Mouse (Mus musculus): ENCODE results near the gene Rps18.

Gene Rps18

DNA sequence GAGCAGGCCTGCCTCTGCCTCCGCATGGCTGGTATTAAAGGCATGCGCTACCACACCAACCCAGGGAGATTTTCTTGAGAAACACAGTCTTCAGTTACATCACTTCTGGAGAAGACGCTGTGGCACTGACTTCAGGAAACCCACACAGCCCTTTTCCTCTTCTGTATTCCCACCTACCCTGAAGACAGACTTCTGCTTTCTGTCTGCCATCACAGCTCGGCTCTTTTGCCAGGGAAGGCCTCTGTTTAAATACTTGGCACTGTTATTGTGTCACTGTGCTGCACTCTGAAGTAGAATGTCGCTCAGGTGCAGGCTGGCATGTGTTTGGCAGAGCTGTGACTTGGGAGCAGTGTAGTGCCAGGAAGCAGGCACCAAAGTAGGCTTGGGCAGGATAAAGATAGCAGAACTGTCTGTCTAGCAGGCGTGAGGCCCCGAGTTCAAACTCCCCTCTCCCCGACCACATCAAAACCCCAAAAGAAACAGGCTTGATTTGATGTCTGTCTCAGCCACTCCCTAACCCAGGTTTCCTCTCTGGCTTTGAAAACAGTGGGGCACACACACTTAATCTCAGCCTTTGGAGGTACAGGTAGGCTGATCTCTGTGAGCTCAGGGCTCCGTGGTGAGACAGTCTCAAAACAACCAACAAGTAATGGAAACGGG lies 8.2 kb downstream of the Rps18 start:
- DNase-seq (ENCODE audit: low spot score in 2 of 2): no peak

- no peak for DNase-seq (ENCODE audit: low spot score in 2 of 2)
These were observed 12.3 kb downstream of the Rps18 start for GRCm38 (mm10) chr17:33943454-33943853.

- no peak for DNase-seq (ENCODE audit: low spot score in 2 of 2)
These were observed 14.4 kb downstream of the Rps18 start for GRCm38 (mm10) chr17:33941381-33941780.

DNA sequence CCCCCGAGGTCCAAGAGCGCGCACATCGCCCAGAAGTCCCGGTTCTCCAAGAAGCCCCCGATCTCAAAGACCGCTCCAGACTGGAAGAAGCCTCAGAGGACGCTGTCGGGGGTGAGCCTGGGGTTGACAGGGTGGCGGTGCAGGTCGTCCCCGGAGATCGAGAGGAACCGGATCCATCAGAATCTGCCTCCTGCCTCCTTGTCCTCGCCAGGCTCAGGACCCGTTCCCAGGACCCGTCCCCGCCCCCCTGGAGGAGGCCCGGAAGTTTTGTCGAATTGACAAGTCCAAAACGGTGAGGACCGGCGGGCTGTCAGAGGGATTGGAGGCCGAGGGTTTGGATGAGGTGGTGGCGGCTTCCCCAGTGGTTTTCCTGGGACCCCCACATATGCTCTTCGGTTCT lies 14.8 kb downstream of the Rps18 start:
- DNase-seq (ENCODE audit: low spot score in 2 of 2): no peak

DNA sequence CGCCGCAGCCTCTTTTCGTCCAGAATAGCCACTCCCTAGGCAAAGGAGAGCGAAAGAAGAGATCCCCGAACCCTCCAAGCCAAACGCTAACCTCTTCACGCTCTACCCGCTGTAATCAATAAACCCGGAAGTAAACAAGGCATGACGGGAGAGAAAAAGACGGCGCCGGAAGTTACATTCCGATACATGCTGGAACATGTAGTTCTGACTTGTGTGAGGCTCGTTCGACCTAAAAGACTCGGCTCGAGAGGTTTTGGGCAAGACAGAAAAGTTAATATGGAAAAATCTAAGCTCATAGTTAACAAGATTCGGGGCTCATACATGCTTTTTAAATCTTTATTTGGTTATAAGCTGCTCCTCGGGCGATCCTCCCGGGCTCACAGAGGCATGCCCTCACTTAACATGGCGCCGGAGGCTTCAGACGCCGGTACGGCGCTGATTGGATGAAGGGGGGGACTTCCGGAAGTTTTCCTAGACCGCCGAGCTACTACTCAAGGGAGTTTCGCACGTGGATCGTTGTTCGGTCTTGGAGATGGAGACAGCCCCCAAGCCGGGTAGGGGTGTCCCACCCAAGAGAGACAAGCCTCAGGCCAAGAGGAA lies 15.5 kb downstream of the Rps18 start, which contains the start of the genes Pfdn6 and Wdr46:
TSS of gene Pfdn6 (minus strand) at position 138 of the 600 bp plus-strand sequence.
TSS of gene Wdr46 (plus strand) at position 455 of the 600 bp plus-strand sequence.
- DNase-seq (ENCODE audit: low spot score in 2 of 2): peak; percentile 72 to 87

GRCm38 (mm10) chr17:33938783-33939182 lies 17.0 kb downstream of the Rps18 start:
- DNase-seq (ENCODE audit: low spot score in 2 of 2): no peak

- no peak for DNase-seq (ENCODE audit: low spot score in 2 of 2)
These were observed 18.8 kb downstream of the Rps18 start for GRCm38 (mm10) chr17:33936993-33937392.

- DNase-seq (ENCODE audit: low spot score in 2 of 2): no peak
These were observed 20.3 kb downstream of the Rps18 start for GRCm38 (mm10) chr17:33935422-33936055.

DNA sequence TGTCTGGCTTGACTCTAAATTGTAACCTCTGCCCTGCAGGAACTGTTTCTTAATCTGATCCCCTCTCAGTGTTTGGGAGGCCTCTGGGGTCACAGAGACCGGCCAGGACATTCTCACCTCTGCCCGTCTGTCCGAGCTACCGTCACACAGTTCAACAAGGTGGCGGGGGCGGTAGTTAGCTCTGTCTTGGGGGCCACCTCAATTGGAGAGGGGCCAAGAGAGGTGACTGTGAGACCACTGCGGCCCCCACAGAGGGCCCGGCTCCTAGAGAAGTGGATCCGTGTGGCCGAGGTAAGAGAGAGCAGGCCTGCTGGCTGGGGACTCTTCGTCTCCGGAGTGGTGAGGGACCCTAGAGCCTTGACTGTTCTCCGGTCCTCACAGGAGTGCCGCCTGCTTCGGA lies 22.8 kb downstream of the Rps18 start:
- DNase-seq (ENCODE audit: low spot score in 2 of 2): no peak

DNA sequence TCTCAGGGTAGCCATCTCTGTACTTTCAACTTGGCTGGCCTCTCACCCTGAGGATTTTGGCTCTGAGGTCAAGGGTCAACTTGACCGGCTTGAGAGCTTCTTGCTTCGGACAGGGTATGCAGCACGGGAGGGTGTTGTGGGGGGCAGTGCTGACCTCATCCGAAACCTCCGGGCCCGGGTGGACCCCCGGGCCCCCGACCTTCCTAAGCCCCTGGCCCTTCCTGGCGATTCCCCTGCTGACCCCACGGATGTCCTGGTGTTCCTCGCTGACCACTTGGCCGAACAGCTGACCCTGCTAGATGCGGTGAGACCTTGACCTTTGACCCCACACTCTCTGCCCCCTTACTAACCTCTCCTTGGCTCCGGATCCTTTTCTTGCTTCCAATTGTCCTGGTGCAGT lies 23.4 kb downstream of the Rps18 start:
- DNase-seq (ENCODE audit: low spot score in 2 of 2): no peak

GRCm38 (mm10) chr17:33931947-33932346 lies 23.9 kb downstream of the Rps18 start:
- no peak for DNase-seq (ENCODE audit: low spot score in 2 of 2)

GRCm38 (mm10) chr17:33931159-33931866 lies 24.5 kb downstream of the Rps18 start:
- no peak for DNase-seq (ENCODE audit: low spot score in 2 of 2)

DNA sequence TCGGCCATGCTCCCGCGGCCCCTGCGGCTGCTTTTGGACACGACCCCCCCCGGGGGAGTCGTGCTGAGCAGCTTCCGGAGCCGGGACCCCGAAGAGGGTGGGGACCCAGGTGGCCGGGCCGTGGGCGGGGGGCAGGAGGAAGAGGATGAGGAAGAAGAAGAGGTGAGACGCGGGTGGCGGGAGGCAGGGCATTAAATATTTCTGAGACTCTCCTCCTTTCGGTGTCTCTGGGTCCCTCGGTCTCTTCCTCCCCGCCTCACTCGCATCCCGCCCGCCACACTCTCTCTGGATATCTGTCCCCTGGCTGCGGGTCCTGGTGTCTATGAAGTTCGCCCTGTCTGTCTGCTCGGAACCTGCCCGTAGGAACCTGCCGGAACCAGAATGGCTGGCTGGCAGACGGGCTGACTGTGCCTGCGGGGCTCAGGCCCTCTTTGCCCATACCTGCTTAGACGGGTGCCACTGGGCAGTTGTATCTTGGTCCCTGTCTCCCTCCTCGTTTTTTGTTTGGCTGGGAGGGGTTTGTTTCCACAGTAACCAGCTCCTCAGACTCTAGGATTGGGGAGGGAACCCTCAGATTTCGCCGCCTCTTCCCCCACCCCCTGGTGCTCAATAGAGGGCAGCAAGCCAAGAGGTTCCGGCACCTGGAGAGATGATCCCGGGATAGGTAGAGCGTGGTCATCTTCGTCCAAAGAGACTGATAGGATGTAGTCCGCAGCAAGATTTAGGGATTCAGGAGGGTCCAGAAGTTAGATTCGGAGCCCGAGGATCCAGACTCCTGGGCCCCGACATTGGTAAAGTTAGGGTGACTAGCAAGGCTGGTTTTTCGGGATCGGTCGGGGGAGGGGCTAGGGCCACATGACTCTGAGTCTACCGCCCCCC lies 25.3 kb downstream of the Rps18 start:
- peak; percentile 55 to 64 for DNase-seq (ENCODE audit: low spot score in 2 of 2)

GRCm38 (mm10) chr17:33929371-33930279 lies 26.2 kb downstream of the Rps18 start, which contains the start of gene Rgl2:
Gene Rgl2, plus strand, starts transcription at chr17:33929543.
- peak; percentile 91 to 95 for DNase-seq (ENCODE audit: low spot score in 2 of 2)

DNA sequence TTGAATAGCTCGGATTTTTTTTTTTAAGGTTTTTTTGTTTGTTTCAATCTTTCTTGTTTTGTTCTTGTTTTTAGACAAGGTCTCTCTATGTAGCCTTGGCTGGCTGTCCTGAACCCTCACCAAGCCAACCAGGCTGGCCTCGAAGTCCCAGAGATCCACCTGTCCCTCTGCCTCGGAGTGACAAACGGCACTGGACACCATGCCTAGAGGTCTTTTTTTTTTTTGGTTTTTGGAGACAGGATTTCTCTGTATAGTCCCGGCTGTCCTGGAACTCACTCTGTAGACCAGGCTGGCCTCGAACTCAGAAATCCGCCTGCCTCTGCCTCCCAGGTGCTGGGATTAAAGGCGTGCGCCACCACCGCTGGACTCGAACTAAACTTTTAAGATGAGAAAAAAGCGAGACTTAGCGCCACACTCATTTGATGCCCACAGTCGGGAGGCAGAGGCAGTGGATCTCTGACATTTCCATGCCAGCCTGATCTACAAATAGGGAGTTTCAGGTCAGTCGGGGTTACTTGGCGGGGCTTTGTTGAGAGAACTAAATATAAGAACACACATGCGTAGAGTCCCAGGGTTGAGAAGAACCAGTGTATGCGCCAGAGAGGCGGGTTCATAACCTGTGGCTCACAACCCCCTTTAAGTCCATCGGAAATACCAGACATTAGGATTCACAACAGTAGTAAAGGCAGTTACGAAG lies 27.4 kb downstream of the Rps18 start:
- no peak for DNase-seq (ENCODE audit: low spot score in 2 of 2)

GRCm38 (mm10) chr17:33926207-33926932 lies 29.4 kb downstream of the Rps18 start:
- DNase-seq (ENCODE audit: low spot score in 2 of 2): peak in 1 of 2 experiments; percentile 59

GRCm38 (mm10) chr17:33925406-33926116 lies 30.2 kb downstream of the Rps18 start:
- peak in 1 of 2 experiments; percentile 58 for DNase-seq (ENCODE audit: low spot score in 2 of 2)
